Mouse (Mus musculus) thymus, adult 18-20 months (tissue): Measurements from ENCODE around the gene Ccdc137.
A peak's percentile ranks its signal among the peaks of the same experiment; 100 is the strongest.

Source experiments
- DNase-seq, 2 experiments: peaks; one replicate each; pipeline ENCODE4 v3.0.0; 2022; ENCODE audit warnings: mixed read lengths in 2 of 2

The Ccdc137 gene

DNA sequence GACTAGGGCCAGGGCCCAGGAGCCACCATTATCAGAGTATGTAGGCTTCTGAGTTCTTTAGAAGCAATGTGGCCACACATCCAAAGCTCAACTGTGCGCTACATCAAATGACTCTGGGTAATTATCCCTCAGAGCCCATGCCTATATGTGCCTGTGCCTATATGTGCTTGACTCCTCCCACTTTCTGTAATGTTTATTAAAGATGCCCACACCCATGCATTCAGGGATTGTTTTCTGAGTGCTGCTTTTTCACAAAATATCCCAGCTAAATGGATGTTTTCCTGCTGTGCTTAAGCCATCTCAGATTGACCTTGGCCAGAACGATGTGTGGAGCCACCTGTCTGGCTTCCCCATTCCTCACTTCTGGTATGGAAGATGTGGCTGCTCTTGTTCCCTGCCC, 5.6 kb downstream of the Ccdc137 start:
- no peak for DNase-seq

DNA sequence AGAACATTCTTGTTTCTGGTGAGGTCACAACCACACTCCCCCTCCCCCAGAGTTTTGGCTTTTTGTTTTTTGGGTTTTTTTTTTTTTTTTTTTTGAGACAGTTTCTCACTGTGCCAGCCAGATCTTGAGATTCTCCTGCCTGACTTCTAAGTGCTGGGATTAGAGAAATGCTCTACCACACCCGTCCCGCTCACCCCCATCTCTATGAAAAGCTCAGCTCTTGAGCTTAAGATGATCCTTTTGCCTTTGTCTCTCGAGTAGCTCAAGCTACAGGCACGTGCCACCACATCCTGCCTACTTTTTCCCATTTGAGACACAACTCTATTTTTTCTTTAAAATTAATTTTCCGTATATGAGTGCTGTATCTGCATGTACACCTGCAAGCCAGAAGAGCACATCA, 6.5 kb downstream of the Ccdc137 start:
- no peak for DNase-seq

DNA sequence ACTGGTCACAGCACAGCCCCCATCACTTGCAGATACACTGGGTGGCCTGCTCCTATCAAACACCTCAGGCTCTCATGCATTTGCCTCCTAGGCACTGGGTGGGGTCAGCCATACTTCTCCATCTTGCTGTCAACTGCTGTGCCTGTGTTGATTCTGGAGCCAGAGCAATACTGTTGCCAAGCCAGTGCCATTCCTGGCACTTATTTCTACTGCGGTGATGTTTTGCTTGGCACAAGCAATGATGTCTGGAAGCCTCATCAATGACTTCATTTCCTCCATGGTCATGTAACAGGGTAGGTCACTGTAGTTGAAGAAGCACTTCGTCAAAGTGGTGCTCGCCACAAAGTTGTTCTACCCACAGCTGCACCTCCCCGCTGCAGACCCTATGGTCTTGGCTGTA, 7.6 kb downstream of the Ccdc137 start:
- no peak for DNase-seq

DNA sequence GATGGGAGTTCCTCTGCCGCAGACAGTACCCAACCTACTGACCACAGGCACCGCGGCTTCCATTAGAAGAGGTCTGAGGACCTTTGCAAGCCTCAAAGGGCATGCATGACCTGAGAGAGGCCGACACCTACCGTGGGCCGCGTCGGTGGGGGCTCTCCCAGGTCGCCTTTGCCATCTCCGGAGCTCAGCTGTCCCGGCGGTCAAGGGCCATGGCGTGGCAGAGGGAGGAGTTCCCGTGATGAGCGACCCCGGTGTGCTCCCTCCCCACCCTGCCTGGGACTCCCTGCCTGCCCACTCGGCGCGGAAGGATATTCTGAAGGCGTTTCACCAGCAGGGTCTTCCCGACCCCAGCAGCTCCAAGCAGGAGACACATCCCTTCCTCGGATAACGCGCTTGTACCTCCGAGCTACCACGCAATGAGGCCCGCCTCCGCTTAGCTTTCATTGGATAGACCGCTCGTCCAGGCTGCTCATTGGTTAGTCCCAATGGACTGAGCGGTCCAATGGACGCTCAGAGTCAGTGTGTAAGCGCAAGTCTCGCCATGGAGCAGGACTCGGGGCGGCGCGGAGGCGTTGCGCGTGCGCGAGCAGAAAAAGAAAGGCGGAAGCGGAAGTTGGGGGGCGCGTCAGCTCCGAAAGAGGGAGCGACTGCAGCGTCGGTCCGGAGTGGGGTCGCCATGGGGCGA, 9.3 kb downstream of the Ccdc137 start, which contains the start of gene Arl16:
Gene Arl16 (minus strand): TSS at position 557 of the 685 bp plus-strand sequence.
- DNase-seq, result peak; percentile 95 to 96

DNA sequence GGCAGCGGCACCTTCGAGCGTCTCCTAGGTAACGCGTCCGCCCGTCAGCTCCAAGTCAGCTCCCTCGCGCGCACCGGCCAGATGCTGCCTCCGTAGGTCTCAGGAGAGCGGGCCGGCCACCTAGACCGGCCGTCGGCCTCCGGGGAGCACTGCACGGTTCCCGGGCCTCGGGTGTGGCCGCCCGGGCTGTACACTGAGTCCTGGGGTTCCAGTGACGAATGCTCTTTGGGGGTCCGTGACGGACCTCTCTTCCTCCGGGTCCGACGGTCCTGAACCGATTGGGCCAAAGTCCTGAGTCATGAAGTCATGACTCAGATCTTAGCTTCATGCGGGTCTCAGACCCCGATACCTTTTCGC, 9.8 kb downstream of the Ccdc137 start:
- no peak for DNase-seq

DNA sequence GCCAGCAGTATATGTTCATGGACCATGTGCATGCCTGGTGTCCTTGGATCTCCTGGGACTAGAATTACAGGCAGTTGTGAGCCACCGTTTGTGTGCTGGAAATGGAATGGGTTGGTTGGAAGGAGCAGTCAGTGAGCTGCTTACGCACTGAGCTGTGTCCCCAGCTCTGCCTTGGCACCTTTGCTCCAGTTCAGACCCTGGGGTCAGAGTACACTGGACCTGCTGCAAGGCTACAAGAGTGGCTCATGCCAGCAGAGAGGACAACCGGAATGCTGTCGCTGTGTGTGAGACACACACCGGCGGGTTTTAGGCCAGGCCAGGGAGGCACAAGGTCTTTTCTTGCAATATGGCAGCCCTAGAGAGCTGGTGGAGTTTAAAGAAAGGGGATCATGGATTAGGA, 14.1 kb downstream of the Ccdc137 start:
- no peak for DNase-seq

DNA sequence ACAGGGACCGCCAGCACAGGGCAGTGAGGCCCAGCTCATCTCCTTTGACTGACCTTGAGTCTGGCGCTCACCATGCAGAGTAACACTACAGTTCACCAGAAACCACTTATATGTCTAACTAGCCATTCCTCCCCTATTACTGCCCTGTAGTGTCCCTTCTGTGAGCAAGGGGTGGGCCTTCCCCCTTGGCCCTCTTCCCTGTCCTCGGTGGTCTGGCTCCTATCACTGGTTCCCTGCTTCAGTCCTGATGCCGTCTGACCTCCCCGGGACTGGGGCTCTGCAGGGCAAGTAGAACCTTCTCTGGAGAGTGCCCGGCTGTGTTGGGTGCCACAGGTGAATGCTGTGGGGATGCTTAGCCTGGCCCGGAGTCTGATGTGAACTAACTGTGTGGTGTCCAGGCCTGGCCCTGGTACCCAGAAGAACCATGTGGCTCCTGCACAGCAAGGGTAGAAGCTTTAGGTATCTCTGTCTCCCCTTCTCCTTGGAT, 25.6 kb downstream of the Ccdc137 start:
- DNase-seq, result no peak

DNA sequence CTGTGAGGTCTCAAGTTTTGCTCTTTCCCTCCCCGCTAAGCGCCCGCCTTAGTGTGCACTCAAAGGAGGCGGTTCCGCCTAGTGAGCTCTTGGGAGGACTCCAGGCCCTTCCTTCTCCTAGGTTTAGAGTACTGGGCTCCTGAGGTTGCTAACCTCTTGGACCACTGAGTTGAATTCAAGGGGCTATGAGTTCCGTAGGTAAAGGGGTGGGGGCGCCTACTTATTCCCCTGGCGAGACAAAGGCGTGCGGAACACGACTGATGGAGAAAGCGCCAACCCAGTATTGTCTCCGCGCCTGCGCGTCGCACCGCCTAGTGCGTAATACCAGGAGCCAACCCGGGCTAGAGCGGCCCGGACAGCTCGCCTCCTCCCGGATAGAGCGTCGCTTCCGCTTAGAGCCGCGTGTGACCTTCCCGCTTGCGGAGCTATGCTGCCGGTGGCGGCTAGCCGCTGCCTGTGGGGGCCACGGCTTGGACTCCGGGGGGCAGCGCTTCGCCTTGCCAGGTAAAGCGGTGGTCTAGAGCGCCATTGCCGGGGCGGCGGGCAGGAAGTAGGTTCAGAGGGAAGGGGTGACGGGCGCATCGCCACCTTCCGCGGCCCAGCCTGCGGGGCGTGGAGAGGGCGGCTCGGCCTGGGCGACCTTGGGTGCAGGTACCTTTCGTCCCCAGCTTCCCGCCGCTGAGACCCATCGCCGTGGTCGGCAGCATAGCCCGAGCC, 26.5 kb downstream of the Ccdc137 start, which contains the start of gene Mrpl12:
Gene Mrpl12 (plus strand): TSS at position 349 of the 717 bp plus-strand sequence.
- DNase-seq, result peak; percentile 78 to 84

DNA sequence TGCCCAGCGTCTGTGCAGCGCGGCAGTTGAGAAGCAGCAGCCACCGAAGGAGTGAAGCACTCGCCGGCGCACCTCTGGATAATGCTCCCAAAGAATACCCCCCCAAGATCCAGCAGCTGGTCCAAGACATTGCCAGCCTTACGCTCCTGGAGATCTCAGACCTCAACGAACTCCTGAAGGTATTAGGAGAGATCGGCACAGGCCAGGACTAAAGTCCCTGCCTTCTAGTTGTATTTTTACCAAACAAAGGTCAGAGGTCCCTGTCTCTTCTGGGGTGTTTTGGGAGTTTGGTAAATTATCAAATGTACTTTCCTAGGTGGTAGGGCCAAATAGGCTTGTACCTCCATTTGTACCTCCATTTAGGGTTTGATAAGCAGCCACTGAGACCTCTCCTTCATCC, 27.3 kb downstream of the Ccdc137 start:
- DNase-seq, result no peak

DNA sequence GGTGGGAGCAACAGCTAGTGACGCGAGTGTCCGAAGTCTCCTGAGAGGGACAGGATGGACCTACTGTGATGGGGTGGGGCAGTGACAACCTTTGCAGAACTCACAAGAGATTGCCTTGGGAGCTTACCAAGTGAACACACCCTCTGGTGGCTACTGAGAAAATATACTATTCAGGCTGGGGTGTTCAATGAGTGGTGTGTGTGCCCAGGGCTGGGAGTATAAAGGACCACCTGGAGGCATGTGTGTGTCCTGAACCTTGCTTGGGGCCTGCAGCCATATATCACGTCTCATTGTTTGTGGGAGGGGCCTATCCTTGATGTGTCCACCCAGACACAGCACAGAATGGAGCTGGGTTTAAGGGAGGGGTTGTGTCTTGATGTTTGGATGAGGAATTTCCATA, 30.6 kb downstream of the Ccdc137 start:
- DNase-seq, result no peak

DNA sequence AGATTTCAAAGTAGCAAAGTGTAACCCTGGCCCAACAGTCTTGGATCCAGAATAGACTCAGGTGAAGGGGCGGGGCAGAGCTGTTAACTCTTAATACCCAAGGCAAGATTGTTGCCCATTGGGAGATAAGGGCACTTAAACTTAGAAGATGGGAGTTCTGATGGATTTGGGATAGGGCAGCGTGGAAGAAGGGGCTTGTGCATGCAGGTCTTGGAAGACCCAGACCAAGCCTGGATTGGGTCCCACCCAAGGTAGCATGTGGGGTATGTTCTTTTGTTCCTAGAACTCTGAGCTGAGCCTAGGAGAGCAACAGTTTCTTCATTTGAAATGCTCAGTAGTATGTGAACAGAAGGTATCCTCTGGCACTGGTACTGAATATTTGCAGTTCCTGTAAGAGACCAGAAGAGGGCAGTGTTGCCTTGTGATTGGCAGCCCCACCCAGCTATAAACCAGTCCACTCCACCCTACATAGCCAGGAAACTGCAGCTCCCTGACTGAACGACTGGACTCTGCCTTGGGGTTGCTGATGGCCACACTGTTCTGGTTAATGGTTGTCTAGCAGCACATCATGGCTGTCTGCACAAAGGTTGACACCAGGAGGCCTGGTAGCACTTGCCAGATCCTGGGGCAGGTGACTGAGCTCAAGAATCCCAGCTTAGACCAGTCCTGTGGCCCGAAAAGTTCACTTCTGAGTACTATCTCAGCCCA, 31.3 kb downstream of the Ccdc137 start:
- DNase-seq, result peak in 1 of 2 experiments; percentile 56

DNA sequence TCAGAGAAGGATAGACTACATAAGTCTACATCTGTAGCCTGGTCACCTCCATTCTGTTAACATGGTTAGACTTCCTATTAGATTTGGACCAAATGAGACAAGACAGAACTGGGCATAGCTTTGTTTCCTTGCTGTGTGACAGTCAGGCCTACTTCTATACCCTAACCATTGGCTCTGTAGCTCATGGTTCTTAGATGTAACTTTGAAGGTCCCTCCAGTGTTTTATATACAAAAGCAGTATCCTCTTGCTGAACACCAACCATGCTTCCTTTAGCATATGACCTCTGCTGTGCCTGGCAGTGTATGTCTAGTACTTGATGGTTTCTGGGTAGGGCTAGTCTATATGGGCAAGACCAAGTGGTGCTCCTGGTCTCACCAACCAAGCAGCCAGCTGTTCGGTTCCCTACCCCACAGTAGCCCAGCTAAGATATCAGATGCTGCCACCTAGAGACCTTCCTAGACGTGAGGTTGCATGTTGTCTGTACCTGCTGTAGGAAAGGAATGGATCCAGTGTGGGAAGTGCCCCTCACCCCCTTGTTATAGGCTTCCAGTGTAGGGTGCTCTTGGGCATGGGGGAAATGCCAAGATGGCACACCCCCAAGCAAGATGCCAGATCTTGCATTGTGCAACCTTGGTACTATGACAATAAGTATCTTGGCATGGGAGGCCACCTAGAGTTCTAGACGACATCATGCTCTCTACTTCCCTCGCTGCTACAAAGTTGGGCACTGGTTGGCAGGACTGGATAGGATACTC, 32.6 kb downstream of the Ccdc137 start:
- DNase-seq, result no peak

DNA sequence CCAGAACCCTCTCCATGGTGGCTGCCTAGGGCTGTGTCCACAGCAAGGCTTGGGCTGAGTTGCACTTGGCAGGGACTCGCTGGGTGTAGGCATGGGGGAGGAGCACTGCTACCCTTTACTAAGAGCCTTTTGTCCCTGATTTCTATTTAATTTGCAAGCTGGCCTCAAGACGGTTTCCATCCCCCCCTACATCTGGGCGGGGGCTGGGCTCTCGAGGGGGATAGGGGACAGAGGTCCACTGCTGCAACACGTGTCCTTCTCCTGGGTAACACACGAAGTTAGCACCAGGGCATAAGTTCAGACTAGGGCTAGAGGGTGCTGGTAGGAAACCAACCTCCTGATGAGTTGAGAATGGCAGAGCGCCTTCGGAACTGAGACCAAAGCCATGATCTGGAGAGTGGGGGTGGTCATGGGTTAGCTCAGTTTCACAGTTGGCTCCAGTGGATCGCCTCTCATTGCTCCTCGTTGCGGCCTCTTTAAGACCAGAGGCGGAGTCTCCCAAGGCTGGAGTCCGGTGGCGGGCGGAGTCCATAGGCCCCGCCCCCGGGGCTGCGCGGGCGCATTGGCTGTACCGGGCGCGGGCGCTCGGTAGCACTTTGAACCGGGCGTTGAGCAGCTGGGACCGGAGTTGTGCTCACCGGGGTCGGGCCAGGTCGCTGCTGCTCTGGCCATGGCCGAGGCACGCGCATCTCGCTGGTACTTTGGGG, 33.6 kb downstream of the Ccdc137 start, which contains the start of gene Slc25a10:
Gene Slc25a10 (plus strand): TSS at position 524 of the 707 bp plus-strand sequence.
- peak; percentile 70 for DNase-seq

DNA sequence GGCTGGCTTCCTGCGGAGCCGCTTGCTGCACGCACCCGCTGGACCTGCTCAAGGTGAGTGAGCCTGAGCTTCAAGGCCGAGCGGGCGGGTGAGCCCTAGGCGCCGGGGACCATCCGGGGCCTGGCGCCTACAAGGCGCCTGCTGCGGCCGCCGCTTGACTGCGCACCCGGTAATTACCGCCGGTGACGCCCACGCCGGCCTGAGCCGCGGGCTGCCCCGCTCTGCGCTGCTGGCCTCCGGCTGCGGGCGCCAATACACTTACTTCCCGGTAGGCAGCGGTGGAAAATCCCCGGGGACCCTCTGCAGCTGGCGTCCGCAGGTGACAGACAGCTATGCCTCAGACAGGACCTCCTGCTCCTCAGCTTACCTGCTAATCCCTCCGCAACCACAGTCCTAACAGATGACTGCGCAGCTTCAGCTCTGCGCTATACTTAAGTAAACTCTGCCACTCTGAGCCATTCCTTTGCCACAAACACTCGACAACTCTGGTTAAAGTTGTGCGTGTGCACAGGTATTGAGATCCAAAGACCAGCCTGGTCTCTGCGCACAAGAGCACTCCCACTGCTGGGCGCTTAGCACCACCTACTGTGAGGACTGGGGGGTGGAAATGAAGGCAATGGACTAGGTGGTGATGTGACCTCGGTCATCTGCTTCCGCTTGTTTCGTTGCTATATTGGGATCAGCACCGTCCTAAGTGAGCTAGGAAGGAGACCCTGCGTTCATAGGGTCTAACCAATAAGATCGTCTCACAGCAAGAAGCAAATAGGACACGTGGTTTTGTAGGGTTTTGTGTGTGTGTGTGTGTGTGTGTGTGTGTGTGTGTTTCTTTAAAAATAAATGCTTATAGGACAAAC, 34.3 kb downstream of the Ccdc137 start:
- DNase-seq, result no peak

DNA sequence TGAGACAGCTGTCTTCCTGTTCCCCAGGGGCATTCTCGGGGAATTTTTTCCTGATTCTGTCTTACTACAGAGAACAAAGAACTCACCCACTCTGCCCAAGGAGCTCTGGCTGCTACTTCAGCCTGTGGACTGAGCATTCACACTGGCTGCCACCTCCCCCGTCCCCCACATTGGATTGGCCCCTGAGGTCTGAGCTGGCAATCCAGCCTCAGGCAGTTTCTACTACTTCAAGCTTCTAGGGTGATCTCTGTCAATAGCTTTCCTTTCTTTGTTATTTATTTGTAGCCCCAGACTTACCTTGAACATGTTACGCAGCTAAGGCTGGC, 34.9 kb downstream of the Ccdc137 start:
- DNase-seq, result no peak

DNA sequence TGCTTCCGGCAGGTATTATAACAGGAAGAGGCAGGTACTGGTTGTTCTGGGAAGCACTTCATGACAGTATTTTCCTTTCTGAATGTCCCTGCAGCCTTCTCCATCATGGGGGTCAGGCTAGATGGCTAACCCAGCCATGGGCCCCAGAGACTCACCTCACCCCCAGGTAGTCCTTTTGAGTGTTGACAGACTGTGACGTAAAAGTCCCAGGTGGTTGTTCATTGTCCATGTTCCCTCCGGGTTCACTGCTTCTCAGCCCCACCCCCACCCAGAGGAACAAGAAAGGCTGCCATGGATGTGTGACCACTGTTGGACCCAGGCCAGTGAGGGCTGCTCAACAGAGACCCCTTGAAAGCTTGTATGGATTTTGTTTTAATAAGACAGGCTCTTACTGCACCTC, 35.4 kb downstream of the Ccdc137 start:
- no peak for DNase-seq

DNA sequence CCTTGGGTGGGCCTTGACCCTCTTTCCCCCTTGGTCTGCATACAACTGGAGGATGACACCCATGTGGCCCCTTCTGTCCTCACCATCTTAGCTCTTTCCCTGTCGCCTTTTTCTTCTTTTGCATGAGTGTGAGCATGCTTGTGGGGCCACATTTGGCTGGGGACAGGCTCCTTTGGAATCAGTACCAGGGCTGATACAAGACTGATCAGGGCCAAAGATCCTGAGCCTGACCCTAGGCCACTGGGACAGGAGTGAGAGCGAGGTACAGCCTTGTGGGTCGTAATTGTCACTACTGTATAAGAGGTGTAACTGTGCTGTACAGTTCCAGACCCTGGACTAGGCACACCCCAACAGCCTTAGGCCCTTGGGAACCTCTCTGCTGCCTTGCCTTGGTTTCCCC, 36.0 kb downstream of the Ccdc137 start:
- DNase-seq, result no peak

DNA sequence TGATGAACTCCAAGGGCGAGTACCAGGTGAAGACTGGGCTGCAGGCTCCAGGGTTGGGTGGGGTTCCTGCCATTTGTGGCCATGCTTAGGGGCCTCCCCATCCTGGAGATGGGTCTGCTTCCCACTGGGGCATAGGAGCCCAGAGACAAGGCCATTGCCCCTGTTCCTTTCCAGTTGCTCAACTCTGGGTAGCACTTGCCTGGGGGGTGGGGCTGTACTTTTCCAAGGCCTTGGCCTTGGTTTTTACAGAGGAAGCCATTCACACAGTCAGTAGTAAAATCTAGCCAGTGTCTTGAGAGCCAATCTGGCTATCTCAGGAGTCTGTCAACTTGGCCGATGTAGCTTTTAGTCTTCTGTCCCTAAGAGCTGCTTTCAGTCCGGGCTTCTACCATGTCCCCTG, 39.5 kb downstream of the Ccdc137 start:
- DNase-seq, result no peak

DNA sequence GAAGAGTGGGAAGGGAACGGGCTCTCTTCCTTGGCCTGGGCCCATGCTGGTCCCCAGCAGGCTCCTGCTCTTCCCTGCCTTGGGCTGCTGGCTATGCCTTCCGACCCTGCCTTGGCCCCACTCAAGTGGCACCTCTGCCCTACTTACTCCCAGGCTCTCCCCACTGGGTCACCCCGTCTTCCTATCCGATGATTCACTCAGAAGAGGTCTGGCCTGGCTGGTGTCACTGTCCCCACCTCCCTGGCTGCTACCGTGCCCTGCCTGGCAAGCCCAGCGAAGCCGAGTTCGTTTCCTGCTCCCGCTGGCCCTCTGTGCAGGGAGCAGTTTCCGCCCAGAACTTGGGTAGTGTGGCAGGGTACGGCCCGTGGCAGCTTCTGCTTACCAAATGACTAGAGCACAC, 40.3 kb downstream of the Ccdc137 start:
- DNase-seq, result no peak

DNA sequence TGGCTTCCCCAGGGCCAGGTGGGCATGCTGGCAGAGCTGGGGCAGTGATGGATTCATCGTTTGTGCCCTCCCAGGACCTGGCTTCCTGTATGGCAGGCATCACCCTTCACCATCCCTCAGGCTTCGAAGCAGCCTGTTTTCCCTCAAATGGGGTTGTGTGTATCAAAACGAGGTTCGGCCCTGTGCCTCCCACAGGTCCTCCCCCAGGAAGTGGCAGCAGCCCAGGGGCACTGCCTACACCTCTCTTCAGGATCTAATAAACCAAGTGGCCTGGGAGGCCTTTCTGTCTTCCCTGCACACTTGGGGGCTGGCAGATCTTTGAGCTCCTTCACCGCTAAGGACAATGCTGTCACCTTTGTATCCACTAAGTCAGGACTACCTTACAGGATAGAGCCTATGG, 41.0 kb downstream of the Ccdc137 start:
- DNase-seq, result no peak

DNA sequence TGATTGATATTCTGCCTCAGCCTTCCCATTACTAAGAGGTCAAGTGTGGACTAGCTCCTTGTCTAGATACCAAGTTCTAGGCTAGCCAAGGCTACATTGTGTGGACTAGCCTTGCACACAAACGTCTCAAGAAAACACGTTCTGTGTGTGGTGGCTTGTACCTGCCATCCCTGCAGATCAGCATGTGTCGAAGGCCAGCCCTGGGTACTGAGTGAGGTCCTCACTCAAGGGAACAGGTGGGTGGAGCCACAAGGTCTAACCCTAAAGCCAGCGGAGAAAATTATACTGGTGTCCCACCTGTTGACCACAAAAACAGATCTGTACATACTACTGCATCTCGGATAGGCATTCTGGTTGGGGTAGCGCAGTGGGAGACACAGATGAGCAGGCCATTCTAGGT, 42.0 kb downstream of the Ccdc137 start:
- no peak for DNase-seq
